Mouse (Mus musculus): ENCODE data around the gene Rab11fip2. TPM values are rescaled to one million over a fixed set of nuclear protein-coding genes. Genes with fewer than 3 reads are reported as not detected.

Gene Rab11fip2
- polyA plus RNA-seq (2016; fragmentation: Nextera tagmentation; extraction: Ambion mirVana), result 3.0 and 3.6 TPM in 2 replicates

DNA sequence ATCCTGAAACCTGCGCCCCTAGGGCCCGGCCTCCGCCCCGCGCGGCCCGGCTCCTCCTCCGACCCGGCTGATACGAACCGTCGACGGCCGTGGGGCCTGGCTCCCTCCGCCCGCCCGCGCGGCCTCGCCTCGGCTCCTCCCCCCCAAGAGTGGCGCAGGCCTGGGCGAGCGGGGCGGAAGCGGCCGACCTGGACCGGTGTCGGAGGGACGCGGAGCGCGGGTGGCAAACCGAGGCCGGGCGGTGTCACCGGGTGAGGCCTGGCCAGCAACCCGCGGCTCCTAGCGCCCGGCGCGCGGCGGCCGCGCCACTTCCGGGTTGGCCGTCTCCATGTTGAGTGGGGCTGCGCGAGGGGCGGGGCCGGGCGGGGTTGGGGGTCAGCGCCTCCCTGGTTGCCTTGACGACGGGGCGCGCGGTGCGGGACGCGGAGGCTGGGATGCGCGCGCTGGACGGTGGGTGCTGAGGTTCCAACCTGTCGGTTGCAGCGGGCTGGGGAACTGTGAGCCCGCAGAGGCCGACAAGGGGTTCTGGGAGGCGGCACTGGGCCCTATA is at the start of gene Rab11fip2:
Rab11fip2 (minus strand) TSS at position 333 of the 550 bp plus-strand sequence.
- no peaks in the 10 kb centered on the region for H3K9me3 ChIP-seq
- H3K27me3 ChIP-seq (ENCODE audit: poor library complexity, severe bottlenecking), result 0 out of 2 replicates have a peak, but pooled peaks cover 3% of the 10 kb centered on the region
- peak within 1 kb of the TSS; percentile 81 for H3K4me3 ChIP-seq
- peak; percentile 91 for DNase-seq (ENCODE audit: extremely low spot score, low spot score)
- WGBS, result under 1% methylated on average over 72 of the region's 72 CpGs
- peaks cover 57% of the 10 kb centered on the region for H3K4me1 ChIP-seq
- H3K36me3 ChIP-seq (replicated peaks), result no peaks in the 10 kb centered on the region
- peak within 1 kb of the TSS; percentile 99 for H3K27ac ChIP-seq

DNA sequence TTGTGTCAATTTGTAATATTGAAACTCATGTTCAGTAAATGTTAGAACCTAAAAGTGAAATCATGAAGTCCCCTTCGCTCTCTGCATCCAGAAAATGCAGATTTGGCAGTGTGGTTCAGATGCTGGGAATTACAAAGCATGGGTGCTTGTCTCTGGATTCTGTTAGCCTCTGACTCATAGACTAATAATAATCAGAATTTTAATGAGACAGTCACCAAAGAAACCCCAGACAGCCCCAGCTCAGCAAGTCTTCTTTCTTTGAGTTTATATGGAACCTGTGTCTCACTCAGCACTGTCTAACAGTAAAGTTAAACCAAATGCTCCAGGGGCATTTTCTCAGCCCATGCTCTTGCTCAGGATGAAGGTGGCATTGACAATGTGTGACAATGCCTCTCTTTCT is 38.1 kb upstream of the Rab11fip2 start:
- 91% methylated on average over 1 of the region's 1 CpGs for WGBS
- no peaks in the 10 kb centered on the region for H3K4me1 ChIP-seq
- no peak for DNase-seq (ENCODE audit: extremely low spot score, low spot score)
- no peaks in the 10 kb centered on the region for H3K36me3 ChIP-seq (replicated peaks)
- no peak overlapping the region for H3K27ac ChIP-seq
- no peaks in the 10 kb centered on the region for H3K27me3 ChIP-seq (ENCODE audit: poor library complexity, severe bottlenecking)
- no peak overlapping the region for H3K4me3 ChIP-seq
- H3K9me3 ChIP-seq, result no peaks in the 10 kb centered on the region

DNA sequence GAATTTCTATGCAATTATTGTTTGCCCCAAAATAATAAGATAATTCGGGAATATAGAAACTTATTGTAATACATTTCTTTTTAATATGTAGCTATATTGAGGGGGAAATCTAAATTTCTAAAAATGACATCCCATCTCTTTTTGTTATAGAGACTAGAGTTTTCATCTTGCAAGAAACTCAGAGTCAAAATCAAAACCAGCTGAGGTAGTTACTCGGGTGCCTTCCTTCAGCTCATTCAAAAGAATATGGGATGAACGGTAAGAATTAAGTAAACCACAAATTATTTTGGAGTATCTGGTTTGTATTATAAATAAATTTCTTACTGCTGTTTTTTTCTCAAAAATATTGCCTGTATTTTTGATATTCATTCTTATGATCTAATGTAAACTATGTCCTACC is 11.5 kb upstream of the Rab11fip2 start:
- 77% methylated on average over 3 of the region's 3 CpGs for WGBS
- peaks cover 12% of the 10 kb centered on the region for H3K27me3 ChIP-seq (ENCODE audit: poor library complexity, severe bottlenecking)
- no peaks in the 10 kb centered on the region for H3K4me1 ChIP-seq
- no peak overlapping the region for H3K4me3 ChIP-seq
- H3K36me3 ChIP-seq (replicated peaks), result no peaks in the 10 kb centered on the region
- H3K27ac ChIP-seq, result no peak overlapping the region
- H3K9me3 ChIP-seq, result no peaks in the 10 kb centered on the region
- DNase-seq (ENCODE audit: extremely low spot score, low spot score), result no peak

DNA sequence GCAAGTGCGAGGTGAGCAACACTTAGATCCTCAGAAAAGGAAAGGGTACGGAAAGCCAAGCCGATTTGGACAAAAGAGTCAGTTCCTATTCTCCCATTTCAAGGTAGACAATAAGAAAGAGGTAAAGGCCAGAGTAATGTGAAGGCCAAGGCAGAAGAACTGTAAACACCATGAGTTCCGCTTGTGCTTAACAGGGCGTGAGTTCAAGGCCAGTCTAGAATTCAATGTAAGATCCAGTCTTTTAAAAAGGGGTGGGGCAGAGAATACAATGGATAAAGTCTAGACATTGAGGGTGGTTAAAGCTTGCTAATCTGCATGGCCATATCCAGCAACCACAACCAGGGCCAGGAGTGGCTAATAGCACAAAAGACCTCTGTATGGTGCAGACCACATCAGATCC is 6.3 kb upstream of the Rab11fip2 start:
- 88% methylated on average over 5 of the region's 5 CpGs for WGBS

DNA sequence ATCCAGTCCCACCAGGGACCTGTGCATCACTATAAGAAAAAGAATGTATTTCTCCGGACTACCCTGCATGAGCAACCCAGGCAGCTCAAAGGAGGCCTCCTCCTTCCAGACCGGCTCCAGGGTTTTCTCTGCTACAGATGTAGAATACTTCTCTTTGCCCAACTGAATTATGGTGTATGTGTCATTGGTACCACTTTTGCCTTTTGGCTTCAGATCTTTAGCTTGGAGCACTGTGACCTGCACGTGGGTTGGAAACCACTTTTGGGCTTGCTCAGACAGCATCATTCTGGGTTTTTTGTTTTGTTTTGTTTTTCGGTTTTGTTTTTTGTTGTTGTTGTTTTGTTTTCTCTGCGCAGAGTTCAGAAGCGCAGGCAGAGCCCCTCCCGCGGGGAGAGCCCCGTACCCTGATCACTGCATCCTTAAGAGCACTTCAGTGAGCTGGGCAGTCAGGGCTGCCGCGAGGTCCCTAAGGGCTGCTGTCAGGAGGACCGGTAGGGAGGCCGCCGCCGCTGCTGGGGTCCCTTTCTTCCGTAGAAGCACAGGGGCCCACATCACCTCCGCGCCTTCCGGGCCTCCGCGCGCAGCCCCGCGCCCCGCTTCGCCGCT is 635 bp downstream of the Rab11fip2 start:
- Histone ChIP-seq H3K4me3 (peak overlapping the region; percentile 81), H3K4me1 (peaks cover 61% of the 10 kb centered on the region), H3K36me3 (replicated peaks) (no peaks in the 10 kb centered on the region), H3K27ac (peak overlapping the region; percentile 99), H3K9me3 (no peaks in the 10 kb centered on the region), H3K27me3 (ENCODE audit: poor library complexity, severe bottlenecking) (0 out of 2 replicates have a peak, but pooled peaks cover 3% of the 10 kb centered on the region)
- no peak for DNase-seq (ENCODE audit: extremely low spot score, low spot score)
- WGBS, result under 1% methylated on average over 27 of the region's 27 CpGs

More for the DNA sequence above, 6.3 kb upstream of the Rab11fip2 start:
- no peak for DNase-seq (ENCODE audit: extremely low spot score, low spot score)
- no peaks in the 10 kb centered on the region for H3K9me3 ChIP-seq
- no peaks in the 10 kb centered on the region for H3K36me3 ChIP-seq (replicated peaks)
- no peak overlapping the region for H3K27ac ChIP-seq
- peaks cover 3% of the 10 kb centered on the region; the same call in 1 of the 2 replicates for H3K4me1 ChIP-seq
- no peak overlapping the region for H3K4me3 ChIP-seq
- H3K27me3 ChIP-seq (ENCODE audit: poor library complexity, severe bottlenecking), result no peaks in the 10 kb centered on the region

DNA sequence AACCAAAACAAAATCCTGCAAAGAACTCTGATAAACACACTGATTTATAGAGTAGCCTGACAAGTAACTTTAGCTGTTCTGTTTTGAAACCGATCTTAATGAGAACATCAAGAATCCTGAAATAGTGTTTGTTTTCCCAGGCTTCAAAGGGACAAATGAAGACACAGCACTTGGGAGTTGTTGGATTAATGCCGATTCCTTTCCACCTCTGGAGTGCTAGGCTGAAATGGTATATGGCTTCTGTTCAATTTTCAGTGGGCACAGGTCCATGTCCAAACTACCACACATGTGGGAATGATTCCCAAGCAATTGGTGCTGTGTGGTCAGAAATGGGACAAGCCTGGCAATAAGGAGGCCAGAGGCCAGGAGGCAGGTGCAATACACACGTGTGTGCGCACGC is 3.7 kb downstream of the Rab11fip2 start:
- Histone ChIP-seq H3K36me3 (replicated peaks) (peaks cover 10% of the 10 kb centered on the region), H3K27ac (peak overlapping the region; percentile 49; the same call in 1 of the 2 replicates), H3K4me3 (no peak overlapping the region), H3K4me1 (peaks cover 59% of the 10 kb centered on the region), H3K9me3 (no peaks in the 10 kb centered on the region), H3K27me3 (ENCODE audit: poor library complexity, severe bottlenecking) (0 out of 2 replicates have a peak, but pooled peaks cover 3% of the 10 kb centered on the region)
- DNase-seq (ENCODE audit: extremely low spot score, low spot score), result no peak
- WGBS, result 86% methylated on average over 5 of the region's 5 CpGs

DNA sequence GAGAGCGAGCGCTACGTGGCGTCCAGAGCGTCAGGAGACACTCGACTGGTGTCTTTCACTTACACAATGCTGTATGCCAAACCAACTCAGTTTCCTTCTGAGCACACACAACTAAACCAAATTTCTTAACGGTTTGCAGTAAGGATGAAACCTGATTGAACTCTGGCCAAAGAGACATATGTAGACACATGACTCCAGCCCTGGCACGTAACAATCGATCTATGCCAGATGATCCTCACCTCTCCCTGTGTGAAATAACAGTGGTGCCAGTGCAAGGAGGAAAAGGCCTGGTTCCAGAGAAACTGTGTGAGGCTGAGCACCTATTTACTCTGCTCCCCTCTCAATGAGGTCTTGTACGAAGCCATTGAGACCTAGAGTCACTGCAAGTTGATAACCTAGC is 11.4 kb downstream of the Rab11fip2 start:
- Histone ChIP-seq H3K9me3 (no peaks in the 10 kb centered on the region), H3K27me3 (ENCODE audit: poor library complexity, severe bottlenecking) (no peaks in the 10 kb centered on the region), H3K36me3 (replicated peaks) (peaks cover 10% of the 10 kb centered on the region), H3K4me1 (peaks cover 22% of the 10 kb centered on the region), H3K4me3 (no peak overlapping the region), H3K27ac (no peak overlapping the region)
- no peak for DNase-seq (ENCODE audit: extremely low spot score, low spot score)
- WGBS, result 89% methylated on average over 10 of the region's 10 CpGs

DNA sequence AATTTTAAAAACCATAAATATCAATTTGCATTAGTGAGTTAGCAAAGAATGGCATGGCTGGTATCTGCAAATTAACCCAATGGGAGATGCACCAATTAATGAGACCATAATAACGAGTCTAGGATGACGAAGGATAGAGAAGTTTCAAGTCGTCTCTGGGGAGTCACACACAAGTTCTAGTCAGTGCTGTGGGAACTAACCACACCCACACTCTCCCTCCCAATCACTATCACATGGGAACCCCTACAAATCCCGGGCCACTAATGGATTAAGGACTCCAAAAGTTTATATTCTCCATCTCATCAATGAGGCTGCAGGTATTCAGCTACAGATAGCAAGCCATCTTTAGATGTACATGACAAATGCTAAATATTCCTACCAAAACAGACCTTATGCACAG is 14.8 kb downstream of the Rab11fip2 start:
- no peaks in the 10 kb centered on the region for H3K36me3 ChIP-seq (replicated peaks)
- no peaks in the 10 kb centered on the region for H3K9me3 ChIP-seq
- no peak for DNase-seq (ENCODE audit: extremely low spot score, low spot score)
- no peak overlapping the region for H3K27ac ChIP-seq
- H3K4me3 ChIP-seq, result no peak overlapping the region
- H3K4me1 ChIP-seq, result peaks cover 22% of the 10 kb centered on the region
- H3K27me3 ChIP-seq (ENCODE audit: poor library complexity, severe bottlenecking), result no peaks in the 10 kb centered on the region
- WGBS, result 65% methylated on average over 4 of the region's 4 CpGs

DNA sequence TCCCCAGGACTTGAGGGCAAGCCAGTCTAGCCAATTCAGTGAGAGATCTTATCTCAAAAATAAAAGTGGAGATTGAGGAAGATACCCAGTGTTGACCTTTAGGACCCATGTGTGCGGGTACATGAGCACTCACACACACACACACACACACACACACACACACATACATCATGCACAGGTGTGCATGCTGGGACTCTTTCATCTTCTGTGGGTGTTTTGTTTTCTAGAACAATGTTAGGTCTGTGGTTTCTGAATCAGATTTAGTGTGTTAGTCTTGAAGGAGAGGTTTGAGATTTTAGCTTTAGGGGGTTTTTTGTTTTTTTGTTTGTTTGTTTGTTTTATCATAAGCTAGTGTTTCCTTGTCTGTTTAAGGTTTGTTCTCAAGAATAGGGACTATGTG is 17.3 kb downstream of the Rab11fip2 start:
- no peaks in the 10 kb centered on the region for H3K36me3 ChIP-seq (replicated peaks)
- no peak overlapping the region for H3K4me3 ChIP-seq
- no peaks in the 10 kb centered on the region for H3K27me3 ChIP-seq (ENCODE audit: poor library complexity, severe bottlenecking)
- peaks cover 10% of the 10 kb centered on the region; the same call in 1 of the 2 replicates for H3K4me1 ChIP-seq
- no peak overlapping the region for H3K27ac ChIP-seq
- WGBS, result 90% methylated on average over 1 of the region's 1 CpGs
- H3K9me3 ChIP-seq, result no peaks in the 10 kb centered on the region
- no peak for DNase-seq (ENCODE audit: extremely low spot score, low spot score)

DNA sequence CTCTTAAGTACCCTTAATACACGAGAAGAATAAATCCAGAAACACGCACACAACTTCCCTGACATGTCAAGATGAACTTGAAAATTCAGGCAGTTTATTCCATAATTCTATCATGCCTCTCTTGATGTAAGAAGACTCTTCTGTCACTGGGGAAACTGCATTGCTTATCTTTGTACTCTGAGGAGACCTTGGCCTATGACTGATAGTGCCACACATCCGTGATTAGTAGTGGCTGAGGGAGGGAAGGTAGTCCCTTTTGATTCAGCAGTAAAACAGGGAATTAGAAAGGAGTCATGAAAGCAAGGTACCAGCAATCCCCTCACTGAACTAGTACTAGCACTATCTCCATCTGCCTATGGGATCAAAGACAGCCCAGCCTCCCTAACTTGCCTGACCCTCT is 22.6 kb downstream of the Rab11fip2 start:
- 84% methylated on average over 3 of the region's 3 CpGs for whole genome bisulfite sequencing
- Histone ChIP-seq H3K27ac (no peak overlapping the region), H3K4me1 (peaks cover 18% of the 10 kb centered on the region), H3K27me3 (ENCODE audit: poor library complexity, severe bottlenecking) (no peaks in the 10 kb centered on the region), H3K9me3 (no peaks in the 10 kb centered on the region), H3K4me3 (no peak overlapping the region), H3K36me3 (replicated peaks) (no peaks in the 10 kb centered on the region)
- DNase-seq (ENCODE audit: extremely low spot score, low spot score), result no peak

DNA sequence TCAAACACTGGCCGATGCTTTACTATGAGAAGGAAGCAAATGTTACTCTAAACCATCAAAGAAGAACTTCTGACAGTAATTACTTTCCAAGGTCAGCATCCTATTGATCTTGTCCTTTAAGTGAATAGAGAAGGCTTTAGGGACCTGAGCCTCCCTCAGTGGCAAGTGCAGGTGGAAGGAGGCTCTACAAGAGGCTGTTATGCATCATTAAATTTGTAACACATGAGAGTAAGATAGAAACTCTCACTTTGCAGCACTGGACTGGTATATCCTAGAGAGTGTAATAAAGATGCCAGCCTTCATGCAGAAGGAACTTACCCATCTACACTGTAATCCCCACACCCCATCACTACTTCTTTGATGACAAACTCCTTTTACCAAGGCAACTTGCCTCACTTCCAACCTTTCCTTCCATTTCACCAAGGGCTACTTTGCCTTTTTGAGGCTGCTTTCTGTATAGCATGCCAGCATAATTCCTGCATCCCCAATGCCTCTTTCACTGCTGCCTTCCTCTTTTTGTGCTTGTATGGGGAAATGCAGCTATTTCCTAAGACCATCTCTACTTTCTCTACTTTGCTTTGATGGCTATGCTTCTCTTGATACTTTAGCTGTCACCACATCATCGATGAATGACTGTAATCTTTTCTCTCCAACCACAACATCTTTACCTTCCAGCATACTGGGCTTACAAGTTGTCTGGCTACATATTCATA is 25.4 kb downstream of the Rab11fip2 start:
- peaks cover 37% of the 10 kb centered on the region for H3K4me1 ChIP-seq
- H3K27ac ChIP-seq, result no peak overlapping the region
- H3K4me3 ChIP-seq, result no peak overlapping the region
- 0 out of 2 replicates have a peak, but pooled peaks cover 6% of the 10 kb centered on the region for H3K36me3 ChIP-seq (replicated peaks)
- no peak for DNase-seq (ENCODE audit: extremely low spot score, low spot score)
- WGBS, result 91% methylated on average over 2 of the region's 2 CpGs
- H3K27me3 ChIP-seq (ENCODE audit: poor library complexity, severe bottlenecking), result peaks cover 5% of the 10 kb centered on the region; the same call in 1 of the 2 replicates
- H3K9me3 ChIP-seq, result no peaks in the 10 kb centered on the region

DNA sequence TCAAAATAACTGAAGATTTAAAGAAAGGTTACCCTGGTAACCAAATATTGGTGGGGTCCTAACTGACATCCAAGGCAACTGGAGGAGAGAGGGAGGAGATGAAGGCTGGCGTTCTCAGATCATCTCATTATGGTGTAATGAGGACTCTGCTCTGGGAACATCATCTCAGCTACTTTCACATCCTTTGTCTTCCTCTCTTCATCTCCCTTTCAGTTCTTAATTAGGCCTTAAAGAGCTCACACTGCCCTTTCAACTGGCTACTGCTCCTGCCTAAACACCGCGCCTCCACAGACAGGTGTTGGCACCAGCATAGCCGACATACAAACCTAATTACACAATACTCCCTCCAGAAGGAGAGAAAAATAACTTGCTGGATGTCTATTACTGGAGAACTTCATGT is 31.9 kb downstream of the Rab11fip2 start:
- H3K36me3 ChIP-seq (replicated peaks), result peaks cover 14% of the 10 kb centered on the region
- H3K4me1 ChIP-seq, result peaks cover 44% of the 10 kb centered on the region
- H3K9me3 ChIP-seq, result no peaks in the 10 kb centered on the region
- 22% methylated on average over 4 of the region's 4 CpGs for WGBS
- H3K4me3 ChIP-seq, result no peak overlapping the region
- DNase-seq (ENCODE audit: extremely low spot score, low spot score), result peak; percentile 20
- peaks cover 5% of the 10 kb centered on the region; the same call in 1 of the 2 replicates for H3K27me3 ChIP-seq (ENCODE audit: poor library complexity, severe bottlenecking)
- H3K27ac ChIP-seq, result peak overlapping the region; percentile 40; the same call in 1 of the 2 replicates
